Mouse (Mus musculus) MEL (cell line): ENCODE data around the gene Atxn2. TPM values are rescaled to one million over a fixed set of nuclear protein-coding genes. Genes with fewer than 3 reads are reported as not detected.

Experiments used
- DNase-seq: peaks from one replicate; pipeline ENCODE4 v3.0.0; 2011; ENCODE audit warnings: low read depth, low spot score
- H3K27ac ChIP-seq: 2 replicates; pipeline ENCODE4 v1.5.1; 2012; ENCODE audit warnings: low read depth, mild to moderate bottlenecking, control low read depth, low read length, moderate library complexity; ENCODE audit not compliant: control insufficient read depth
- H3K27me3 ChIP-seq, 2 experiments: fragments of 150-350 bp in 1 of 2; sonication (generic) in 1 of 2; 2 replicates each; pipeline ENCODE4 v1.6.1; 2012; ENCODE audit warnings: low read length in 2 of 2, mild to moderate bottlenecking in 2 of 2, improper control_type of control experiment in 1 of 2, moderate library complexity in 1 of 2; ENCODE audit not compliant: insufficient read depth in 2 of 2, control insufficient read depth in 1 of 2
- H3K36me3 ChIP-seq, 2 experiments: 2 replicates each; pipeline ENCODE4 v1.6.1; 2012 to 2014; ENCODE audit warnings: low read length in 2 of 2, improper control_type of control experiment in 1 of 2, inconsistent platforms in 1 of 2, mild to moderate bottlenecking in 1 of 2; ENCODE audit not compliant: insufficient read depth in 2 of 2, control insufficient read depth in 1 of 2
- H3K4me1 ChIP-seq, 2 experiments: fragments of 150-350 bp in 1 of 2; sonication (generic) in 1 of 2; 2 replicates each; pipeline ENCODE4 v1.6.1; 2012; ENCODE audit warnings: low read length in 2 of 2, improper control_type of control experiment in 1 of 2, mild to moderate bottlenecking in 1 of 2; ENCODE audit not compliant: insufficient read depth in 2 of 2, control insufficient read depth in 1 of 2
- H3K4me3 ChIP-seq, 2 experiments: fragments of 150-350 bp in 1 of 2; sonication (generic) in 1 of 2; 2 replicates each; pipeline ENCODE4 v1.5.1; 2012; ENCODE audit warnings: low read depth in 2 of 2, low read length in 2 of 2, mild to moderate bottlenecking in 2 of 2, moderate library complexity in 2 of 2, control low read depth in 1 of 2, improper control_type of control experiment in 1 of 2; ENCODE audit not compliant: control insufficient read depth in 1 of 2, insufficient read depth in 1 of 2
- H3K79me2 ChIP-seq: 2 replicates; pipeline ENCODE4 v1.6.1; 2012; ENCODE audit warnings: mild to moderate bottlenecking, low read length, moderate library complexity; ENCODE audit not compliant: control insufficient read depth, poor library complexity, insufficient read depth
- H3K9ac ChIP-seq: 2 replicates; pipeline ENCODE4 v1.6.1; 2012; ENCODE audit warnings: low read depth, mild to moderate bottlenecking, control low read depth, low read length, moderate library complexity; ENCODE audit not compliant: control insufficient read depth, poor library complexity, severe bottlenecking
- H3K9me3 ChIP-seq: fragments of 150-350 bp; sonication (generic); replicated peaks from 2 replicates; pipeline ENCODE4 v1.6.1; 2012; ENCODE audit warnings: mild to moderate bottlenecking, low read length, improper control_type of control experiment, moderate library complexity; ENCODE audit not compliant: insufficient read depth
- CTCF ChIP-seq, 3 experiments: IDR thresholded peaks in 2 of 3; conservative IDR thresholded peaks in 1 of 3; 2 replicates each; pipeline ENCODE4 v1.5.1; 2011 to 2012; ENCODE audit warnings: low read length in 3 of 3, low read depth in 2 of 3, mild to moderate bottlenecking in 2 of 3, improper control_type of control experiment in 1 of 3, inconsistent platforms in 1 of 3, mixed read lengths in 1 of 3, moderate library complexity in 1 of 3; ENCODE audit not compliant: control insufficient read depth in 1 of 3, insufficient read depth in 1 of 3, poor library complexity in 1 of 3, severe bottlenecking in 1 of 3
- E2F4 ChIP-seq: IDR thresholded peaks from 2 replicates; pipeline ENCODE4 v1.6.1; 2011; ENCODE audit warnings: low read depth, low read length, improper control_type of control experiment, borderline replicate concordance
- ETS1 ChIP-seq: IDR thresholded peaks from 2 replicates; pipeline ENCODE4 v1.6.1; 2012; ENCODE audit warnings: low read depth, mild to moderate bottlenecking, inconsistent platforms, low read length, improper control_type of control experiment, moderate library complexity
- GABPA ChIP-seq: IDR thresholded peaks from 2 replicates; pipeline ENCODE4 v1.6.1; 2012; ENCODE audit warnings: low read depth, mild to moderate bottlenecking, inconsistent platforms, low read length, improper control_type of control experiment, moderate library complexity
- HCFC1 ChIP-seq: IDR thresholded peaks from 2 replicates; pipeline ENCODE4 v1.6.1; 2012; ENCODE audit warnings: low read depth, mild to moderate bottlenecking, inconsistent platforms, low read length, improper control_type of control experiment, moderate library complexity
- MAFK ChIP-seq: IDR thresholded peaks from 2 replicates; pipeline ENCODE4 v1.6.1; 2011; ENCODE audit warnings: low read depth, mild to moderate bottlenecking, low read length, improper control_type of control experiment, borderline replicate concordance
- MAX ChIP-seq: IDR thresholded peaks from 2 replicates; pipeline ENCODE4 v1.6.1; 2011; ENCODE audit warnings: low read length, improper control_type of control experiment
- MEF2A ChIP-seq: IDR thresholded peaks from 2 replicates; pipeline ENCODE4 v1.6.1; 2014; ENCODE audit warnings: low read depth, mild to moderate bottlenecking, inconsistent platforms, low read length, improper control_type of control experiment; ENCODE audit not compliant: poor library complexity, insufficient replicate concordance, severe bottlenecking; ENCODE audit errors: extremely low read depth
- MXI1 ChIP-seq: IDR thresholded peaks from 2 replicates; pipeline ENCODE4 v1.6.1; 2011; ENCODE audit warnings: mild to moderate bottlenecking, low read depth, low read length, improper control_type of control experiment
- MYB ChIP-seq: IDR thresholded peaks from 2 replicates; pipeline ENCODE4 v1.6.1; 2011; ENCODE audit warnings: mild to moderate bottlenecking, low read depth, low read length, improper control_type of control experiment
- MYC ChIP-seq: IDR thresholded peaks from 2 replicates; pipeline ENCODE4 v1.6.1; 2011; ENCODE audit warnings: low read depth, mild to moderate bottlenecking, low read length, improper control_type of control experiment, moderate library complexity
- NELFE ChIP-seq: IDR thresholded peaks from 2 replicates; pipeline ENCODE4 v1.6.1; 2011; ENCODE audit warnings: low read depth, low read length, improper control_type of control experiment
- NRF1 ChIP-seq: IDR thresholded peaks from 2 replicates; pipeline ENCODE4 v1.6.1; 2014; ENCODE audit warnings: low read depth, mild to moderate bottlenecking, inconsistent platforms, low read length, improper control_type of control experiment, moderate library complexity; ENCODE audit not compliant: poor library complexity, insufficient read depth, severe bottlenecking
- POLR2AphosphoS5 ChIP-seq: IDR thresholded peaks from 2 replicates; pipeline ENCODE4 v1.6.1; 2012; ENCODE audit warnings: low read depth, borderline replicate concordance, mild to moderate bottlenecking, inconsistent platforms, low read length, moderate library complexity, mixed read lengths
- SIN3A ChIP-seq: IDR thresholded peaks from 2 replicates; pipeline ENCODE4 v1.6.1; 2012; ENCODE audit warnings: low read length, improper control_type of control experiment, inconsistent platforms
- SMC3 ChIP-seq: IDR thresholded peaks from 2 replicates; pipeline ENCODE4 v1.6.1; 2011; ENCODE audit warnings: low read depth, low read length, improper control_type of control experiment
- TAL1 ChIP-seq: IDR thresholded peaks from 2 replicates; pipeline ENCODE4 v1.6.1; 2012; ENCODE audit warnings: mild to moderate bottlenecking, inconsistent platforms, low read length, moderate library complexity, mixed read lengths
- TBP ChIP-seq: IDR thresholded peaks from 2 replicates; pipeline ENCODE4 v1.8.0; 2011; ENCODE audit warnings: low read depth, low read length, improper control_type of control experiment
- UBTF ChIP-seq: IDR thresholded peaks from 2 replicates; pipeline ENCODE4 v1.6.1; 2012; ENCODE audit warnings: low read depth, mild to moderate bottlenecking, inconsistent platforms, low read length, improper control_type of control experiment, moderate library complexity, borderline replicate concordance; ENCODE audit not compliant: insufficient read depth
- USF1 ChIP-seq: IDR thresholded peaks from 2 replicates; pipeline ENCODE4 v1.6.1; 2014; ENCODE audit warnings: low read depth, mild to moderate bottlenecking, inconsistent platforms, low read length, improper control_type of control experiment, moderate library complexity
- ZC3H11A ChIP-seq: IDR thresholded peaks from 2 replicates; pipeline ENCODE4 v1.6.1; 2012; ENCODE audit warnings: low read depth, mild to moderate bottlenecking, inconsistent platforms, low read length, improper control_type of control experiment
- ZKSCAN1 ChIP-seq: IDR thresholded peaks from 2 replicates; pipeline ENCODE4 v1.6.1; 2012; ENCODE audit warnings: low read depth, mild to moderate bottlenecking, inconsistent platforms, low read length, improper control_type of control experiment, moderate library complexity
- ZNF384 ChIP-seq: IDR thresholded peaks from 2 replicates; pipeline ENCODE4 v1.6.1; 2012; ENCODE audit warnings: low read depth, mild to moderate bottlenecking, inconsistent platforms, low read length, improper control_type of control experiment
- polyA plus RNA-seq, 2 experiments: library from polyadenylated mRNA; stranded (reverse) in 1 of 2; unstranded in 1 of 2; fragments of >175 nt in 1 of 2; fragments of >200 nt in 1 of 2; gene quantifications; 2 replicates each; pipeline versions ENCODE4 v1.2.1 to v1.2.4; 2012; ENCODE audit warnings: low replicate concordance in 2 of 2, low read depth in 1 of 2; ENCODE audit not compliant: insufficient read length in 2 of 2, insufficient read depth in 1 of 2, missing spikeins in 1 of 2
- total RNA-seq: library from RNA; depleted of rRNA; stranded (reverse); fragments of 300-350 nt; gene quantifications from 2 replicates; pipeline ENCODE4 v1.2.3, GENCODE M21; 2012

Gene Atxn2
- total and polyA plus RNA-seq, 3 experiments: 16.3 to 476 (median 85.4) TPM

DNA sequence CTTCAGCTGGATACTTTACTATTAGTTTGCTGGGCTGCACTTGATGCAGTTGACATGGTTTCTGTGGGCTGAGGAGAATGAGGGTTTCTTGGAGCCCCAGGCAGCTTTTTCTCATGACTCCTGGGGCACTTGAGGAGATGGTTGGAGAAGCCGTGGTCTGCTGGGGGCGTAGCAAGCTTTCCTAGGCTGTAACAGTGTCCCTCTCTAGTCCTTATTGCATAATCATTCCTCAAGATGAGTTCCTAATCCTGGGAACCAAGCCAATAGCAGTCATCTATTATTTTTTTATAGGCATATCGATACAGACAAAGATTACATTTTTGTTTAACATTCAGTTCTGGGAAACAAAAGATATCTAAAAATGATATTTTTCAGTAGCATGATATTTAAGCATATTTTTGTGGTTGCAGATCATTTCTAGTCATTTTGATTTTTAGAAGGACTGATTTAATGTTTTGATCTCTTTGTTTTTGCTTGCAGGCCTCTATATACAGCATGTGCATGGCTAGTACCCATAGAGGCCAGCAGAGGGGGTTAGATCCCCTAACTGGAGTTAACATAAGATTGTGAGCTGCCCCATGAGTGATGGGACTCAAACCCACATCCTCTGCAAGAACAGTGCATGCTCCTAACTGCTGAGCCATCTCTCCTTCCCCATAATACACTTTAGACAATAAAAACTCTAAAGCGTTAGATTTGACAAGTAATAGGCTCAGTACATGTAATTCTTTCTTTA lies 55.1 kb downstream of the Atxn2 start:
- no peak overlapping the region for H3K9ac ChIP-seq
- no peaks in the 10 kb centered on the region for H3K79me2 ChIP-seq
- H3K36me3 ChIP-seq: peaks cover 0 to 5% of the 10 kb centered on the region in 2 experiments; a peak in 2 of 4 replicates
- no peak overlapping the region for H3K27ac ChIP-seq
- peak; percentile 53 for DNase-seq
- H3K9me3 ChIP-seq: no peaks in the 10 kb centered on the region
- H3K27me3 ChIP-seq: no peaks in the 10 kb centered on the region
- no peak overlapping the region for H3K4me3 ChIP-seq
- H3K4me1 ChIP-seq: no peaks in the 10 kb centered on the region
- TF ChIP-seq MAFK (no peak), CTCF (IDR thresholded peaks at IDR 0.05 in 2 of 3, conservative IDR thresholded peaks at IDR 0.05 in 1 of 3; ENCODE audit: control insufficient read depth in 1 of 3, insufficient read depth in 1 of 3, low read depth in 2 of 3, low read length in 3 of 3, poor library complexity in 1 of 3, severe bottlenecking in 1 of 3) (peak; percentile 22 to 49 (median 42); a peak in 5 of 6 replicates), TBP (no peak), SMC3 (peak; percentile 9; the same call in 1 of the 2 replicates), ZKSCAN1 (no peak)

DNA sequence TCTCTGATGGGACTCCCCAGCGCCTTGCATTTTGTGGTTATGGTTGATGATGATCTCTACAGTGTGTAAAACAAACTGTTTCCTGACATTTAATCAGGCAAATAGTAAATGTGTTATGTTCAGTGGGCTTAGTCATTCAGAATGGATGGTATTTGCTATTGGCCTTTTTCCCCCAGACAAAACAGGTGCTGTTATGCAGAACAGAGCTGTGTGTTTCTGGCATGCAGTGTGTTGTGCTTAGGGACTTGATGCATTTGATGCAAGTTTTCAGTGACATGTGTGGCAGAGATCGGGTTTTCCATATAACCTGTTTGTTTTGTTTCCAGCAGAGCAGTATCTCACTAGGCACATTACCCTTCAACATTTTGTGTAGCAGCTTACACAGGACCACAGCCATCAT lies 56.4 kb downstream of the Atxn2 start:
- peaks cover 0 to 7% of the 10 kb centered on the region in 2 experiments; a peak in 2 of 4 replicates for H3K36me3 ChIP-seq
- no peaks in the 10 kb centered on the region for H3K27me3 ChIP-seq
- H3K4me1 ChIP-seq: no peaks in the 10 kb centered on the region
- H3K79me2 ChIP-seq: no peaks in the 10 kb centered on the region
- no peak overlapping the region for H3K27ac ChIP-seq
- no peaks in the 10 kb centered on the region for H3K9me3 ChIP-seq
- no peak for TF ChIP-seq MYB
- TF ChIP-seq E2F4: no peak
- TF ChIP-seq UBTF: no peak
- no peak for TF ChIP-seq USF1
- no peak for TF ChIP-seq ZC3H11A
- no peak for TF ChIP-seq POLR2AphosphoS5
- no peak for TF ChIP-seq MAX
- TF ChIP-seq ETS1: no peak
- no peak for TF ChIP-seq SIN3A
- TF ChIP-seq TAL1: no peak
- no peak overlapping the region for H3K4me3 ChIP-seq
- H3K9ac ChIP-seq: no peak overlapping the region
- DNase-seq: no peak

DNA sequence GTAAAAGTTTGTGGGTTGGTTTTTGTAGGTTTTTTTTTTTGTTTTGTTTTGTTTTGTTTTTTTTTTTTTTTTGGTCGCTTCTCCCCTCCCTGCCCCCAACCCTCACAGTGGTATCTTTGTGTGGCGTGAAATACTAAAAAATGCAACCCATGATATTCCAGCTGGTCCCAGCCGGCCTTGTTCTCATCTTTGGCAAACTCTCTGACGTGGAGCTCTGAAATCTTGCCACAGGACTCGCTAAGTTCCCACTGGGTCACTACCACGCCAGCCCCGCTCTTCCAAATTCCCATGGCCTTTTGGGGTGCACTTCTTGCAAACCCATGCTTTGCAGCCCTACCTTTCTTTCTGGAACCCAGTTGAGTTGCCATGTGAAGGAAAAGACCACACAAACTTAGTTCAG lies 58.7 kb downstream of the Atxn2 start:
- no peaks in the 10 kb centered on the region for H3K4me1 ChIP-seq

More for the DNA sequence above, 58.7 kb downstream of the Atxn2 start:
- Histone ChIP-seq H3K27me3 (no peaks in the 10 kb centered on the region), H3K9me3 (no peaks in the 10 kb centered on the region), H3K27ac (no peak overlapping the region), H3K4me3 (no peak overlapping the region), H3K79me2 (no peaks in the 10 kb centered on the region), H3K36me3 (peaks cover 0 to 16% of the 10 kb centered on the region in 2 experiments; a peak in 2 of 4 replicates), H3K9ac (no peak overlapping the region)
- no peak for TF ChIP-seq MEF2A
- TF ChIP-seq NELFE: no peak
- no peak for TF ChIP-seq MYC
- TF ChIP-seq MAX: no peak
- TF ChIP-seq HCFC1: no peak
- TF ChIP-seq ETS1: no peak
- no peak for TF ChIP-seq USF1
- TF ChIP-seq GABPA: no peak
- TF ChIP-seq ZKSCAN1: no peak
- no peak for TF ChIP-seq MXI1
- no peak for TF ChIP-seq SIN3A
- no peak for TF ChIP-seq NRF1
- no peak for TF ChIP-seq TAL1
- TF ChIP-seq ZNF384: no peak
- DNase-seq: no peak
